Mouse (Mus musculus) hindbrain, embryonic 14.5 days (tissue): ENCODE measurements around the gene Narfl. TPM values are rescaled to one million over a fixed set of nuclear protein-coding genes. Genes with fewer than 3 reads are reported as not detected.
A peak's percentile ranks its signal among the peaks of the same experiment; 100 is the strongest.

Source experiments
- ATAC-seq: fragments of 200-750 bp; cut with Nextera tagmentation; 2 replicates; pipeline ENCODE4 v1.8.0; 2017; ENCODE audit warnings: moderate number of reproducible peaks, mild to moderate bottlenecking, moderate TSS enrichment, moderate library complexity; ENCODE audit not compliant: low FRiP score
- DNase-seq: peaks from one replicate; pipeline ENCODE4 v3.0.0-alpha.2; 2015; ENCODE audit warnings: low spot score
- H3K27ac ChIP-seq: fragments of 300-500 bp; sonication (generic); 2 replicates; pipeline ENCODE4 v1.5.1; 2014; ENCODE audit warnings: mild to moderate bottlenecking, moderate library complexity
- H3K27me3 ChIP-seq: fragments of 300-500 bp; sonication (generic); 2 replicates; pipeline ENCODE4 v1.6.1; 2014; ENCODE audit warnings: mild to moderate bottlenecking, low read length, mixed read lengths; ENCODE audit not compliant: control insufficient read depth, insufficient read depth
- H3K36me3 ChIP-seq: fragments of 300-500 bp; sonication (generic); replicated peaks from 2 replicates; pipeline ENCODE4 v1.6.1; 2014; ENCODE audit not compliant: control insufficient read depth, insufficient read depth
- H3K4me1 ChIP-seq: fragments of 300-500 bp; sonication (generic); replicated peaks from 2 replicates; pipeline ENCODE4 v1.6.1; 2014; ENCODE audit warnings: antibody characterized with exemption, low read length, mixed read lengths; ENCODE audit not compliant: control insufficient read depth, insufficient read depth
- H3K4me2 ChIP-seq: fragments of 300-500 bp; sonication (generic); replicated peaks from 2 replicates; pipeline ENCODE4 v1.6.1; 2014; ENCODE audit warnings: mild to moderate bottlenecking, moderate library complexity
- H3K4me3 ChIP-seq: fragments of 300-500 bp; sonication (generic); replicated peaks from 2 replicates; pipeline ENCODE4 v1.5.1; 2014; ENCODE audit warnings: mild to moderate bottlenecking, low read length
- H3K9ac ChIP-seq: fragments of 300-500 bp; sonication (generic); 2 replicates; pipeline ENCODE4 v1.6.1; 2014
- H3K9me3 ChIP-seq: fragments of 300-500 bp; sonication (generic); 2 replicates; pipeline ENCODE4 v1.6.1; 2016; ENCODE audit warnings: low read length; ENCODE audit not compliant: control insufficient read depth
- WGBS: fragments of 180-500 bp; shearing (Covaris S2); extraction: QIAGEN DNeasy Blood & Tissue Kit; methylation state at CpG from one replicate; pipeline ENCODE4 v1.1.7; 2014; 5-methylcytosine and 5-hydroxymethylcytosine counted together
- polyA plus RNA-seq: library from polyadenylated mRNA; unstranded; fragments of >200 nt; fragmentation: Nextera tagmentation; extraction: Ambion mirVana; gene quantifications from 2 replicates; pipeline ENCODE4 v1.2.1, GENCODE M21; 2014

The Narfl gene
- polyA plus RNA-seq, 1 experiment from 2014 or later, result 29.1 TPM

DNA sequence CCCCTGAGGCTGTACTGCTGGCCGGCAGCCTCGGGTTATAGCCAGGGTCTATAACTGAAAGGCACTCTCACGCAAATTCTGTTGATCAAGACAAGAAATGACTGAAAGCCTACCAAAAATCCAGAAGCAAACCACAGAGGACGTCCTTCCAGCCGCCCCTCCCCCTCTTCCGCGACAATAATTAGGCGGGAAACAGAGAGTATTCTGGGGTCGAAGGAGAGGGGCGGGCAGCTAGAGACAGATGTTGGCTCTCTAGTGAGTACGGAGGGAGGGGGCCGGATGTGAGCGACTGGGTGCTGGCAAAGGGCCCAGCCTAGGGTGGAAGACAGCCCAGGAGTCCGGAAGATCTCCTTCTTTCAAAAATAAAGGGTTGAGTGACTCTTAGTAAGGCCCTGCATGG, 19.0 kb downstream of the Narfl start, which contains the start of gene Fam173a:
Gene Fam173a, minus strand, starts transcription at position 287 of the 400 bp plus-strand sequence.
- H3K9me3 ChIP-seq, result no peaks in the 10 kb centered on the region
- H3K4me2 ChIP-seq, result peak within 1 kb of the TSS; percentile 85
- under 1% methylated on average over 14 of the region's 14 CpGs for WGBS
- peak within 1 kb of the TSS; percentile 80 for H3K9ac ChIP-seq
- peaks cover 26% of the 10 kb centered on the region for H3K4me1 ChIP-seq
- peak; percentile 51; the same call in 1 of the 2 replicates for ATAC-seq
- peak within 1 kb of the TSS; percentile 95 for H3K27ac ChIP-seq
- H3K36me3 ChIP-seq, result peaks cover 19% of the 10 kb centered on the region
- H3K4me3 ChIP-seq, result peak within 1 kb of the TSS; percentile 60
- H3K27me3 ChIP-seq, result no peaks in the 10 kb centered on the region
- peak; percentile 69 for DNase-seq

DNA sequence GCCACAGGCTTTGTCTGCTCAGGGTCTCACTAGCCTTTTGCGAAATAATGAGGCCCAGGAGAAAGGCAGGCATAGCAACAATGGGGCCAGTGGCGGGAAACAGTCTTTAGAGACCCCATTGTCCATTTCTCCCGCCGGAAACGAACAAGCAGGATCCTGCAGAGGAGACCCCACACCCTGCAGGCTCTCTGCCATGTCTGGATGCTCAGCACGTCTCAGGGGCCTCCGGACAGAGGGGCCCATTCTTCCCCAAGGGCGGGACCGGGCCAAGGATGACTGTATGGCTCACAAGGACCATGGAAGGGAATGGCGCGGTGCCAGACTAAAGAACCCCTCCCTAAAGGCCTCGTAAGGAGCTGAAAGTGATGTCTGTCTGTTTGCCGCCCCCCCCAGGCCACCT, 20.6 kb downstream of the Narfl start:
- WGBS, result 7% methylated on average over 13 of the region's 13 CpGs
- ATAC-seq (no peak), DNase-seq (no peak)
- H3K27ac ChIP-seq, result peak overlapping the region; percentile 40; the same call in 1 of the 2 replicates
- H3K4me2 ChIP-seq, result peak overlapping the region; percentile 70
- no peak overlapping the region for H3K4me3 ChIP-seq
- H3K9me3 ChIP-seq, result no peaks in the 10 kb centered on the region
- peak overlapping the region; percentile 47; the same call in 1 of the 2 replicates for H3K9ac ChIP-seq
- H3K27me3 ChIP-seq, result no peaks in the 10 kb centered on the region
- H3K4me1 ChIP-seq, result peaks cover 26% of the 10 kb centered on the region
- H3K36me3 ChIP-seq, result peaks cover 8% of the 10 kb centered on the region

DNA sequence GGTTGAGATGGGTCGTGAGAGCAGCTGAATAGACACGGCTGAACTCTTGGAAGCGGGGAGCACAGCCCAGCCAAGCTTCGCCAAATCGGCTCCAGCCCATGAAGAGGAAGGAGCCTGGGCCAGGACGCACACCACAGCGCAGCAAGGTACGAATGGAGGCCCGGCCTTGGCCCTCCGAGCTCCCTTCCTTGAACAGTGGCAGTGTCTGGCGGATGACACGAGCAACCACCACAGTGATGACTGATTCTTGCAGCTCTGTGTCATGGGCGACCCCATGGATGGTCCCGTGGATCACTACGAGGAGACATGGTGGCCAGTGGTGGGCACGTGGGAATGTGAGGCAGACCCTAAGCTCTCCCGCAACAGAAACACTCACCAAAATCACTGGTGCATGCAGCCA, 21.4 kb downstream of the Narfl start:
- H3K9ac ChIP-seq, result peak overlapping the region; percentile 47
- 0 out of 2 replicates have a peak, but pooled peaks cover under 1% of the 10 kb centered on the region for H3K36me3 ChIP-seq
- H3K4me1 ChIP-seq, result peaks cover 26% of the 10 kb centered on the region
- H3K9me3 ChIP-seq, result no peaks in the 10 kb centered on the region
- 39% methylated on average over 17 of the region's 17 CpGs for WGBS
- H3K27ac ChIP-seq, result peak overlapping the region; percentile 40
- H3K27me3 ChIP-seq, result no peaks in the 10 kb centered on the region
- ATAC-seq (no peak), DNase-seq (no peak)
- peak overlapping the region; percentile 70 for H3K4me2 ChIP-seq
- peak overlapping the region; percentile 49 for H3K4me3 ChIP-seq

DNA sequence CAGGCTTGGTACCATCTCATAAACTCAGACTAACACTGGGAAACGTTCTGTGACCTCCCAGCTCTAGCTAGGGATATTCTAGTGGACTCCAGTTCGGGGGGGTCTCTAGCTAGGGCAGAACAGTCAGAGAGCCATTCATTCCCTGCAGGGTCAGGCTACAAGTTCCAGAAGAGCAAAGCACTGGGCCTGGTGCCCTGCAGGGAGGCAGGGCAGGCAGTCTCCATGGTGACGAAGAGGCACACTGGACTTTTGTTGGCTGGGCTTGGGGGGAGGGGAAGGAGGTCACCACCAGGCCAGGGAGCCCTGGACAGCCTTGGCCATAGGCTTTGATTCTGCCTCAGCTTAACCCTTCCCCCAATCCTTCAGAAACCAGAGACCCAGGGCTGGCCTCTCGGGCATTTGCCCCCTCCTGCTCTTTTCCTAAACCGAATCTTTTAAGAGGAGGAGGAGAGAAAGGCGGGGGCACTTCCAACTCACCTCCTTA, 22.1 kb downstream of the Narfl start, which contains the start of gene AC134908.4:
Gene AC134908.4, minus strand, starts transcription at position 51 of the 484 bp plus-strand sequence.
- 5% methylated on average over 6 of the region's 6 CpGs for WGBS
- Histone ChIP-seq H3K4me1 (peaks cover 26% of the 10 kb centered on the region), H3K4me2 (peak within 1 kb of the TSS; percentile 70), H3K9me3 (no peaks in the 10 kb centered on the region), H3K27ac (peak within 1 kb of the TSS; percentile 62), H3K27me3 (no peaks in the 10 kb centered on the region), H3K36me3 (no peaks in the 10 kb centered on the region), H3K9ac (peak within 1 kb of the TSS; percentile 47), H3K4me3 (peak within 1 kb of the TSS; percentile 49)
- DNase-seq (no peak), ATAC-seq (no peak; the same call in 1 of the 2 replicates)

DNA sequence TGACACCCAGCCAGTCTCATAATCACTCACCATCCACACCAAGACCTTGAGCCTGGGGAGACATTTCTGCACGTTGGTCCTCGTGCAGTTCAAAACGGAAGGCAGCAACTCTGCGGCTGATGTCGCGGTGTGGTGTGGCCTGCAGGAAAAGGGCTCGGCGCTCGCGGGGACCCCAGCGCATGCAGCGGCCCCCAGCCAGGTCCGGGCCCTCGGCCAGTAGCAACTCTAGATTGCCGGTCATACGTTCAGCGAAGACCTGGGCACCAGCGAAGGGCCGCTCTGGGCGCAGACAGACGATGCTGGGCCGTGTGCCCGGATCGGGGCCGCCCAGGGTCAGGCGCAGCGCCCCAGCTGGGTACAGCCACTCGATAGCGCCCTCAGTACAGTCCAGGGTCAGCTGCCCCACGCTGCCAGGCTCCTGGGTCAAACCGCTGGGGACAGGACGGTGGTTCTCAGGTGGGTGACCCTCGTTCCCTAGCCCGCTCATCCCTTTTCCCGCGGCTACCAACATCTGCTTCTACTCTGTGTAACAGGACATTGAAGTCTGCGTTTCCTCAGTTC, 22.7 kb downstream of the Narfl start:
- ATAC-seq (no peak), DNase-seq (no peak)
- Histone ChIP-seq H3K9ac (peak overlapping the region; percentile 47), H3K4me2 (peak overlapping the region; percentile 70), H3K4me3 (peak overlapping the region; percentile 49), H3K36me3 (no peaks in the 10 kb centered on the region), H3K27ac (peak overlapping the region; percentile 62), H3K4me1 (peaks cover 24% of the 10 kb centered on the region), H3K9me3 (no peaks in the 10 kb centered on the region), H3K27me3 (no peaks in the 10 kb centered on the region)
- under 1% methylated on average over 36 of the region's 37 CpGs for WGBS

DNA sequence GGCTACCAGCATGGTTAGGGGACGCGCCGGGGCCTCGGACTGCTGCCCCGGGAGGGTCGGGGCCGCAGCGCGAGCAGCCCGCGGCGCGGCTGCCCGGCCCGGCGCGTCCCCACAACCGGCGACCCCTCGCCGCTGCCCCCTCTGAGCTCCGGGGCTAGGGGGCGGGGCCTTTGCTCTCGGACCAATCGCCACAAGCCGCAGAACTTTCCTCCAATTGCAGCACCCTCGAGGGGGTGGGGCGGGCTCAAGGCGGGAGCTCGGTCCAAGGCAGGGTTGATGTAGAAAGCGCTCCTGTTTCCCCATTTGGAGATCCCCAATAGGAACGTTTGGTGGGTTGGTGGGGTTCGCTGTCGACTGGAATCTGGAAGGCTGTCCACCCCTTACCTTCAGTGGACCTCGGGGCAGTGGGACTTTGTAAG, 23.4 kb downstream of the Narfl start, which contains the start of gene Metrn:
Gene Metrn, minus strand, starts transcription at position 186 of the 419 bp plus-strand sequence.
- Histone ChIP-seq H3K4me2 (peak within 1 kb of the TSS; percentile 70), H3K4me3 (peak within 1 kb of the TSS; percentile 49), H3K36me3 (no peaks in the 10 kb centered on the region), H3K9ac (peak within 1 kb of the TSS; percentile 47), H3K27me3 (no peaks in the 10 kb centered on the region), H3K4me1 (peaks cover 20% of the 10 kb centered on the region), H3K9me3 (no peaks in the 10 kb centered on the region), H3K27ac (peak within 1 kb of the TSS; percentile 62)
- WGBS, result 0% methylated on average over 35 of the region's 35 CpGs
- DNase-seq, result peak; percentile 72
- peak; percentile 63 for ATAC-seq

DNA sequence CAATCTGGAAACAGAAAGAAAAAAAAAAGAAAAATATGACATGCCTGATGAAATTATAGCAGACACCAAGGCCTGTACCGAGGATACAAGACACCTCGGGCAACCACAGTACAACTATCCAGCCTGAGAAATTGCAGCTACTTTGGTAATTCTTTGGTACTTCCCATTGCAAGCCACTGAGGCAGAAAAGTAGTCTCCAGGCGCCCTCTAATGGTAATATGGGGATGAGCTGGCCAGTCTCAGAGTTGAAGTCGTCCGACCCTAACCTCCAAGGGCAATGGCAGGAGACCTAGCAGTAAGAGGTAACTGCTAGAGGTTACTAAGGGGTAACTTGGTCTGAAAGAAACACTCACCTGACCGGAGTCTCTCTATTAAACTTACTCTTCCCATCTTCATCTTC, 27.5 kb downstream of the Narfl start:
- Histone ChIP-seq H3K4me2 (no peak overlapping the region), H3K4me1 (peaks cover 31% of the 10 kb centered on the region), H3K9me3 (no peaks in the 10 kb centered on the region), H3K4me3 (no peak overlapping the region), H3K36me3 (no peaks in the 10 kb centered on the region), H3K27ac (no peak overlapping the region), H3K27me3 (no peaks in the 10 kb centered on the region), H3K9ac (no peak overlapping the region)
- 10% methylated on average over 6 of the region's 6 CpGs for WGBS
- ATAC-seq (no peak), DNase-seq (peak; percentile 82)

DNA sequence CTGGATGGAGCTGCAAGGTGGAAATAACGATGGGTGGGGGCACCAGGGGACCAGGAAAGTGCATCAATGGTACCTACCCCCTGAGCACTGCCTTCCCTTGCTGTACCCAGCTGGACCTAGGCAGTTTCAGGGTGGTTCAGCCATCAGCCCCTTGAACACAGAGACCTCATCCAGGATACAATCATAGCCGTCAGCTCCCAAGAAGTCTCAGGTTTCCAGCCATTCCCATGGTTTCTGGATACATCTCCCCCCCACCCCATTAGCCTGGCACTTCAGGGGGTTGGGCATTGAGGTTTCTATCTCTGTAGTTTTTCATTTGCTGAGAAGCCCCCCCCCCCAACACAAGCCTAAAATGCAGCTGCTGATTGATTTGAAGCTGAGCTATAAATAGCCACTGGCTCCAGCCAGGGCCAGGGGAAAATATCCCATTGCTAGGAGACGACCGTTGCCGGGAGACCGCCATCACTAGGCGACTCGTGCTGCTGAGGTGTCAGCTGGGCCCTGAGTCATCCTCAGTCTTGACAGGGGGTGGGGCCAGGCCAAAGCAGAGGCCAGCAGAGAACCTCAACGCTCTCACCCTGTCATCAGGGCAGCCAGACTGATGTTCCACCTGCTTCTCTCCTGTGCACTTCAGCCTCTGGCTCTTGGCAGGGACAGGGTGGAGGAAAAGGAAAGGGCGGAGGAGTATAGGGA, 29.4 kb downstream of the Narfl start:
- peak overlapping the region; percentile 90 for H3K27ac ChIP-seq
- DNase-seq (peak; percentile 81), ATAC-seq (peak; percentile 85)
- H3K9ac ChIP-seq, result peak overlapping the region; percentile 43
- H3K27me3 ChIP-seq, result no peaks in the 10 kb centered on the region
- H3K4me3 ChIP-seq, result no peak overlapping the region
- no peaks in the 10 kb centered on the region for H3K9me3 ChIP-seq
- 9% methylated on average over 10 of the region's 10 CpGs for WGBS
- H3K36me3 ChIP-seq, result no peaks in the 10 kb centered on the region
- peak overlapping the region; percentile 36 for H3K4me2 ChIP-seq
- peaks cover 24% of the 10 kb centered on the region for H3K4me1 ChIP-seq

DNA sequence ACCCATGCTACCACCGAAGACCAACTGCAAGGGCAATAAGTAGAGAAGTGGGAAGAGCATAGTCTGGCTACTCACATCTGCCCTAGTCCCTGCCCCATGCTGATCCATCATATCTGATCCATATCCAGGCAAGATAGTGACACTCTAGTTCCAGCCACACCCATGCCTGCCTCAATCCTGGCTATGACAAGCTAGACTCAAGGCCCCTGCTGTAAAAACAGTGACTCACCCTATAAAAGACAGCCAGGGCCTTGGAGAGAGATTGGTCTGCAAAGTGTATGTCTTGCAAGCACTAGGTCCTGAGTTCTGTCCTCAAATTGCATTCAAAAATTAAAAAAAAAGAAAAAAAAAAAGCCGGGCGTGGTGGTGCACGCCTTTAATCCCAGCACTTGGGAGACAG, 32.9 kb downstream of the Narfl start:
- ATAC-seq, result no peak

More for the DNA sequence above, 32.9 kb downstream of the Narfl start:
- Histone ChIP-seq H3K36me3 (no peaks in the 10 kb centered on the region), H3K4me3 (no peak overlapping the region), H3K4me1 (peaks cover 45% of the 10 kb centered on the region), H3K9ac (no peak overlapping the region), H3K27ac (no peak overlapping the region), H3K27me3 (no peaks in the 10 kb centered on the region), H3K9me3 (no peaks in the 10 kb centered on the region), H3K4me2 (no peak overlapping the region)
- DNase-seq, result no peak
- 83% methylated on average over 4 of the region's 4 CpGs for WGBS
